In the genomic region with DNA sequence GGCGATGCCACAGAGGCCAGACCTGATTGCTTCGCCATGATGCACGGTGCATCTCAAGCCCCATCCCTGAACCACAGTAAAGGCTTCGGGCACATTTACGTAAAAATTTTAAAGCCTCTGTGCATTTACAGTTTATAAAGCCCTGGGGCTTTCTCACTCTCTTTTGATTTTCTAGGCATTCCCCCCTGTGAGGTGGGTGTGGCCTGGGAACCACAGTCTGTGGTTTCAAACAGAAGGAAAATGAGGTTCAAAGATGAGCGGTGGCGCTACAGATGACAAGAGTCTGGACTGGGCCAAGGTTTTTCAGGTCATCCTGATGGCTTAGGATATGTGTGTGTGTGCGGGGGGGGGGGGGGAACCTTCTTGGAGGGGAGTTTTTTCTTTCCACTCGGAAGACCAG, we compare ENCODE assay signal across 9 mouse cellular contexts. TPM values are rescaled to one million over a fixed set of nuclear protein-coding genes. Genes with fewer than 3 reads are reported as not detected.
DNase-seq lines count a peak whose midpoint lies in the region; ATAC-seq and TF ChIP-seq lines count a peak whose summit lies in the region.
"Had no signal": no experiment of that assay in that cellular context is flagged by ENCODE, and none has a peak within 500 bp of the region (broad histone marks: within the 10 kb centered on the region; RNA-seq: fewer than 3 reads in every experiment).

No protein-coding gene starts in this region.

- no peaks in the 10 kb centered on the region for H3K36me3 ChIP-seq in heart, postnatal 0 days (replicated peaks; ENCODE audit: control insufficient read depth, insufficient read depth, low read length)
- H3K36me3 ChIP-seq in heart, adult 2 months (ENCODE audit: control insufficient read depth, insufficient read depth, low read length), result no peaks in the 10 kb centered on the region
- H3K36me3 ChIP-seq in hindbrain, embryonic 15.5 days, result no peaks in the 10 kb centered on the region
- H3K36me3 ChIP-seq in midbrain, embryonic 15.5 days (replicated peaks), result no peaks in the 10 kb centered on the region

- TF ChIP-seq POLR2A in heart, adult 2 months (IDR thresholded peaks at IDR 0.05; ENCODE audit: insufficient read depth, low read depth, low read length), result no peak

- H3K27ac ChIP-seq in heart, postnatal 0 days (ENCODE audit: low read depth), result no peak overlapping the region
- H3K27ac ChIP-seq in heart, adult 2 months, result no peak overlapping the region
- no peak overlapping the region for H3K27ac ChIP-seq in hindbrain, embryonic 15.5 days (replicated peaks)
- no peak overlapping the region for H3K27ac ChIP-seq in midbrain, embryonic 15.5 days
- H3K27ac ChIP-seq in left cerebral cortex, adult 2 months, result no peak overlapping the region

- 10% methylated on average over 9 of the region's 9 CpGs for WGBS in heart, postnatal 0 days
- WGBS in heart, adult 2 months, result 18% methylated on average over 9 of the region's 9 CpGs
- WGBS in hindbrain, embryonic 15.5 days, result 4% methylated on average over 9 of the region's 9 CpGs
- under 1% methylated on average over 9 of the region's 9 CpGs for WGBS in midbrain, embryonic 15.5 days

- H3K4me2 ChIP-seq in heart, postnatal 0 days (ENCODE audit: low read depth, low read length), result peak overlapping the region; percentile 64
- peak overlapping the region; percentile 82 for H3K4me2 ChIP-seq in hindbrain, embryonic 15.5 days
- peak overlapping the region; percentile 72 for H3K4me2 ChIP-seq in midbrain, embryonic 15.5 days

- TF ChIP-seq EP300 in heart, postnatal 0 days (IDR thresholded peaks at IDR 0.05; ENCODE audit: low read depth), result no peak
- no peak for TF ChIP-seq EP300 in heart, adult 2 months (IDR thresholded peaks at IDR 0.05; ENCODE audit: insufficient read depth, low read depth, low read length)

- DNase-seq in heart, postnatal 0 days (ENCODE audit: low spot score), result no peak
- no peak for DNase-seq in heart, adult 2 months
- no peak for DNase-seq in Patski (ENCODE audit: low read depth, low spot score)
- DNase-seq in embryo, embryonic 11 days, result no peak
- no peak for DNase-seq in left cerebral cortex, adult 2 months (ENCODE audit: extremely low spot score in 1 of 2, low spot score in 2 of 2)
- DNase-seq in kidney, adult 11 months, result no peak
- DNase-seq: heart, postnatal 36 days had no signal

- H3K27me3 ChIP-seq in heart, postnatal 0 days (ENCODE audit: control insufficient read depth, insufficient read depth, low read length), result peaks cover 81% of the 10 kb centered on the region
- peaks cover 21% of the 10 kb centered on the region for H3K27me3 ChIP-seq in heart, adult 2 months (ENCODE audit: control insufficient read depth, insufficient read depth, low read length)
- no peaks in the 10 kb centered on the region for H3K27me3 ChIP-seq in Patski
- peaks cover 78% of the 10 kb centered on the region for H3K27me3 ChIP-seq in hindbrain, embryonic 15.5 days
- H3K27me3 ChIP-seq in midbrain, embryonic 15.5 days (replicated peaks), result peaks cover 73% of the 10 kb centered on the region

- intact Hi-C loops in heart, adult 2 months (cut with DNase I), result no loop called here
- intact Hi-C loops in left cerebral cortex, adult 2 months (cut with DNase I), result no loop called here

- H3K79me2 ChIP-seq in heart, adult 2 months (replicated peaks; ENCODE audit: control insufficient read depth, insufficient read depth, low read length), result no peaks in the 10 kb centered on the region

- ATAC-seq in heart, postnatal 0 days (ENCODE audit: insufficient read depth, low read depth), result no peak
- ATAC-seq in Patski, result peak; percentile 42
- no peak for ATAC-seq in hindbrain, embryonic 15.5 days (ENCODE audit: low FRiP score, low read depth)
- ATAC-seq in midbrain, embryonic 15.5 days (replicated peaks), result no peak

- TF ChIP-seq CTCF in heart, postnatal 0 days (IDR thresholded peaks at IDR 0.05; ENCODE audit: low read depth), result no peak
- TF ChIP-seq CTCF in heart, adult 2 months (IDR thresholded peaks at IDR 0.05), result no peak
- TF ChIP-seq CTCF in Patski (IDR thresholded peaks at IDR 0.05), result no peak
- no peak for TF ChIP-seq CTCF in left cerebral cortex, adult 2 months (IDR thresholded peaks at IDR 0.05)

- in situ Hi-C loops in Patski (cut with MboI; ENCODE audit: low pct_unique_long_range_greater_than_20kb), result no loop called here

- H3K4me1 ChIP-seq in heart, postnatal 0 days (ENCODE audit: control insufficient read depth, insufficient read depth), result peaks cover 12% of the 10 kb centered on the region
- H3K4me1 ChIP-seq in heart, adult 2 months (ENCODE audit: control insufficient read depth, insufficient read depth, low read length), result no peaks in the 10 kb centered on the region; the same call in 1 of the 2 replicates
- peaks cover 34% of the 10 kb centered on the region for H3K4me1 ChIP-seq in hindbrain, embryonic 15.5 days (replicated peaks)
- H3K4me1 ChIP-seq in midbrain, embryonic 15.5 days, result peaks cover 39% of the 10 kb centered on the region

- no peaks in the 10 kb centered on the region for H3K9me3 ChIP-seq in heart, postnatal 0 days (replicated peaks; ENCODE audit: control insufficient read depth, low read length)
- no peaks in the 10 kb centered on the region for H3K9me3 ChIP-seq in hindbrain, embryonic 15.5 days
- no peaks in the 10 kb centered on the region for H3K9me3 ChIP-seq in midbrain, embryonic 15.5 days

- CTCF ChIA-PET in Patski (lab: Charles Lee), result no interaction called here

- H3K4me3 ChIP-seq in heart, postnatal 0 days (ENCODE audit: low read depth, low read length), result peak overlapping the region; percentile 43
- no peak overlapping the region for H3K4me3 ChIP-seq in heart, adult 2 months
- H3K4me3 ChIP-seq in hindbrain, embryonic 15.5 days, result peak overlapping the region; percentile 37
- H3K4me3 ChIP-seq in midbrain, embryonic 15.5 days, result peak overlapping the region; percentile 37
- H3K4me3 ChIP-seq in left cerebral cortex, adult 2 months, result no peak overlapping the region

- H3K9ac ChIP-seq in heart, postnatal 0 days (replicated peaks; ENCODE audit: low read depth, low read length), result no peak overlapping the region
- H3K9ac ChIP-seq in heart, adult 2 months (ENCODE audit: low read depth, low read length), result no peak overlapping the region
- peak overlapping the region; percentile 9; the same call in 1 of the 2 replicates for H3K9ac ChIP-seq in hindbrain, embryonic 15.5 days
- no peak overlapping the region for H3K9ac ChIP-seq in midbrain, embryonic 15.5 days

- POLR2A ChIA-PET in Patski (lab: Charles Lee), result no interaction called here

RNA-seq across cellular contexts. Expression of a gene that starts 0.6 kb away (rescaled TPM):
- total RNA-seq in heart, postnatal 0 days (2014; rRNA removed; ENCODE audit: low replicate concordance), result not detected in 2 replicates
- polyA plus RNA-seq in heart, postnatal 0 days (2015; fragmentation: Nextera tagmentation; extraction: Ambion mirVana), result not detected in 2 replicates
- not detected for total RNA-seq in heart, adult 2 months (2021)
- polyA plus RNA-seq in heart, adult 2 months (2012; rRNA removed), result not detected in 2 replicates
- 0.26 TPM for polyA plus RNA-seq in Patski (2021)
- 0.52 and 0.63 TPM in 2 replicates for polyA plus RNA-seq in hindbrain, embryonic 15.5 days (2015; fragmentation: Nextera tagmentation; extraction: Ambion mirVana)
- 0.70 and 1.2 TPM in 2 replicates for polyA plus RNA-seq in midbrain, embryonic 15.5 days (2015; fragmentation: Nextera tagmentation; extraction: Ambion mirVana)
- not detected for total RNA-seq in left cerebral cortex, adult 2 months (2021)
- total RNA-seq: heart, postnatal 36 days had no signal

RNA-seq across cellular contexts. Expression of a gene that starts 10.4 kb away (rescaled TPM):
- total RNA-seq in heart, postnatal 0 days (2014; rRNA removed; ENCODE audit: low replicate concordance), result 32.2 and 40.1 TPM in 2 replicates
- 21.3 and 22.9 TPM in 2 replicates for polyA plus RNA-seq in heart, postnatal 0 days (2015; fragmentation: Nextera tagmentation; extraction: Ambion mirVana)
- 10 to 100 TPM; 13.8 to 13.9 TPM for total RNA-seq in heart, adult 2 months (2021)
- polyA plus RNA-seq in heart, adult 2 months (2012; rRNA removed), result 22.0 and 26.6 TPM in 2 replicates
- polyA plus RNA-seq in Patski (2021), result 23.6 TPM
- polyA plus RNA-seq in hindbrain, embryonic 15.5 days (2015; fragmentation: Nextera tagmentation; extraction: Ambion mirVana), result 45.8 and 50.6 TPM in 2 replicates
- polyA plus RNA-seq in midbrain, embryonic 15.5 days (2015; fragmentation: Nextera tagmentation; extraction: Ambion mirVana), result 38.3 and 39.4 TPM in 2 replicates
- total RNA-seq in left cerebral cortex, adult 2 months (2021), result 10 to 100 TPM; 15.5 to 16.3 TPM

RNA-seq across cellular contexts. Expression of a gene that starts 23.8 kb away (rescaled TPM):
- 194 and 208 TPM in 2 replicates for total RNA-seq in heart, postnatal 0 days (2014; rRNA removed; ENCODE audit: low replicate concordance)
- polyA plus RNA-seq in heart, postnatal 0 days (2015; fragmentation: Nextera tagmentation; extraction: Ambion mirVana), result 155 and 157 TPM in 2 replicates
- total RNA-seq in heart, adult 2 months (2021), result 100 to 1,000 TPM; 161 to 197 TPM
- 170 and 253 TPM in 2 replicates for polyA plus RNA-seq in heart, adult 2 months (2012; rRNA removed)
- polyA plus RNA-seq in Patski (2021), result 464 TPM
- 109 and 110 TPM in 2 replicates for polyA plus RNA-seq in hindbrain, embryonic 15.5 days (2015; fragmentation: Nextera tagmentation; extraction: Ambion mirVana)
- 78.6 and 85.1 TPM in 2 replicates for polyA plus RNA-seq in midbrain, embryonic 15.5 days (2015; fragmentation: Nextera tagmentation; extraction: Ambion mirVana)
- 10 to 100 TPM; 83.8 to 83.9 TPM for total RNA-seq in left cerebral cortex, adult 2 months (2021)

Comparison
In these comparisons a context has a peak if more than half of its experiments do, and no peak if none do; other contexts are left out.
1. H3K4me3 ChIP-seq: peak in heart, postnatal 0 days (single experiment), hindbrain, embryonic 15.5 days (single experiment) and midbrain, embryonic 15.5 days (single experiment); none in heart, adult 2 months (single experiment) and left cerebral cortex, adult 2 months (single experiment).
2. Peak in every context shown above with its lines, with median percentiles within 50 percentile points of each other: H3K4me2 ChIP-seq.